Mouse (Mus musculus): ENCODE measurements around the gene Dennd1c. TPM values are rescaled to one million over a fixed set of nuclear protein-coding genes. Genes with fewer than 3 reads are reported as not detected.
A peak's percentile ranks its signal among the peaks of the same experiment; 100 is the strongest.

Gene Dennd1c
- polyA plus RNA-seq, 1 experiment = not detected

- Histone ChIP-seq H3K79me2 (ENCODE audit: control insufficient read depth, insufficient read depth) (peaks cover 19% of the 10 kb centered on the region), H3ac (ENCODE audit: control insufficient read depth, insufficient read length, low read depth) (no peak overlapping the region), H3K36me3 (ENCODE audit: control insufficient read depth, insufficient read depth) (no peaks in the 10 kb centered on the region), H3K4me3 (ENCODE audit: insufficient read depth, poor library complexity, severe bottlenecking) (no peak overlapping the region), H3K27me3 (ENCODE audit: control insufficient read depth, insufficient read depth, insufficient read length) (no peaks in the 10 kb centered on the region), H3K79me3 (ENCODE audit: low read depth) (peaks cover 8% of the 10 kb centered on the region)
- TF ChIP-seq USF1 (IDR thresholded peaks at IDR 0.05; ENCODE audit: low read depth) (no peak), MAX (IDR thresholded peaks at IDR 0.05) (no peak), MYOD1 (IDR thresholded peaks at IDR 0.05; ENCODE audit: control insufficient read depth, insufficient read length, low read depth) (no peak), FOSL1 (IDR thresholded peaks at IDR 0.05; ENCODE audit: insufficient read depth, low read length, poor library complexity, severe bottlenecking) (no peak), CTCF (IDR thresholded peaks at IDR 0.05; ENCODE audit: control insufficient read depth, insufficient read depth, insufficient read length) (no peak), CEBPB (IDR thresholded peaks at IDR 0.05; ENCODE audit: low read depth) (no peak), MYOG (IDR thresholded peaks at IDR 0.05; ENCODE audit: control insufficient read depth, extremely low read depth, insufficient read length) (no peak)
Measured at GRCm38 (mm10) chr17:57102276-57102675, 24.0 kb upstream of the Dennd1c start.

GRCm38 (mm10) chr17:57099629-57100325, 21.5 kb upstream of the Dennd1c start:
- Histone ChIP-seq H3K79me3 (ENCODE audit: low read depth) (no peaks in the 10 kb centered on the region), H3K36me3 (ENCODE audit: control insufficient read depth, insufficient read depth) (no peaks in the 10 kb centered on the region), H3ac (ENCODE audit: control insufficient read depth, insufficient read length, low read depth) (no peak overlapping the region), H3K79me2 (ENCODE audit: control insufficient read depth, insufficient read depth) (no peaks in the 10 kb centered on the region), H3K4me3 (ENCODE audit: insufficient read depth, poor library complexity, severe bottlenecking) (no peak overlapping the region), H3K27me3 (ENCODE audit: control insufficient read depth, insufficient read depth, insufficient read length) (no peaks in the 10 kb centered on the region)
- TF ChIP-seq USF1 (IDR thresholded peaks at IDR 0.05; ENCODE audit: low read depth) (no peak), MYOD1 (IDR thresholded peaks at IDR 0.05; ENCODE audit: control insufficient read depth, insufficient read length, low read depth) (no peak), CTCF (IDR thresholded peaks at IDR 0.05; ENCODE audit: control insufficient read depth, insufficient read depth, insufficient read length) (no peak), MAX (IDR thresholded peaks at IDR 0.05) (no peak)

- H3K79me3 ChIP-seq (ENCODE audit: low read depth) = no peaks in the 10 kb centered on the region
- no peak overlapping the region for H3K4me3 ChIP-seq (ENCODE audit: insufficient read depth, poor library complexity, severe bottlenecking)
- TF ChIP-seq CEBPB (IDR thresholded peaks at IDR 0.05; ENCODE audit: low read depth) (no peak), USF1 (IDR thresholded peaks at IDR 0.05; ENCODE audit: low read depth) (no peak), MYOD1 (IDR thresholded peaks at IDR 0.05; ENCODE audit: control insufficient read depth, insufficient read length, low read depth) (no peak), CTCF (IDR thresholded peaks at IDR 0.05; ENCODE audit: control insufficient read depth, insufficient read depth, insufficient read length) (no peak), FOSL1 (IDR thresholded peaks at IDR 0.05; ENCODE audit: insufficient read depth, low read length, poor library complexity, severe bottlenecking) (no peak)
- H3ac ChIP-seq (ENCODE audit: control insufficient read depth, insufficient read length, low read depth) = no peak overlapping the region
- no peaks in the 10 kb centered on the region for H3K27me3 ChIP-seq (ENCODE audit: control insufficient read depth, insufficient read depth, insufficient read length)
- H3K79me2 ChIP-seq (ENCODE audit: control insufficient read depth, insufficient read depth) = no peaks in the 10 kb centered on the region
- H3K36me3 ChIP-seq (ENCODE audit: control insufficient read depth, insufficient read depth) = no peaks in the 10 kb centered on the region
Measured at GRCm38 (mm10) chr17:57098321-57098720, 20.0 kb upstream of the Dennd1c start.

- no peak overlapping the region for H3K4me3 ChIP-seq (ENCODE audit: insufficient read depth, poor library complexity, severe bottlenecking)
- no peak overlapping the region for H3ac ChIP-seq (ENCODE audit: control insufficient read depth, insufficient read length, low read depth)
- H3K79me2 ChIP-seq (ENCODE audit: control insufficient read depth, insufficient read depth) = no peaks in the 10 kb centered on the region
- TF ChIP-seq CTCF (IDR thresholded peaks at IDR 0.05; ENCODE audit: control insufficient read depth, insufficient read depth, insufficient read length) = peak; percentile 90
- TF ChIP-seq FOSL1 (IDR thresholded peaks at IDR 0.05; ENCODE audit: insufficient read depth, low read length, poor library complexity, severe bottlenecking) = no peak
- TF ChIP-seq USF1 (IDR thresholded peaks at IDR 0.05; ENCODE audit: low read depth) = no peak
- no peaks in the 10 kb centered on the region for H3K36me3 ChIP-seq (ENCODE audit: control insufficient read depth, insufficient read depth)
- H3K79me3 ChIP-seq (ENCODE audit: low read depth) = no peaks in the 10 kb centered on the region
- H3K27me3 ChIP-seq (ENCODE audit: control insufficient read depth, insufficient read depth, insufficient read length) = no peaks in the 10 kb centered on the region
Measured at GRCm38 (mm10) chr17:57096623-57096920, 18.3 kb upstream of the Dennd1c start.

GRCm38 (mm10) chr17:57095855-57096622, 17.7 kb upstream of the Dennd1c start:
- H3K79me2 ChIP-seq (ENCODE audit: control insufficient read depth, insufficient read depth) = no peaks in the 10 kb centered on the region
- no peak for TF ChIP-seq MYOG (IDR thresholded peaks at IDR 0.05; ENCODE audit: control insufficient read depth, extremely low read depth, insufficient read length)
- H3K4me3 ChIP-seq (ENCODE audit: insufficient read depth, poor library complexity, severe bottlenecking) = no peak overlapping the region

GRCm38 (mm10) chr17:57094222-57094621, 15.9 kb upstream of the Dennd1c start:
- Histone ChIP-seq H3K79me2 (ENCODE audit: control insufficient read depth, insufficient read depth) (no peaks in the 10 kb centered on the region), H3ac (ENCODE audit: control insufficient read depth, insufficient read length, low read depth) (no peak overlapping the region), H3K79me3 (ENCODE audit: low read depth) (no peaks in the 10 kb centered on the region), H3K36me3 (ENCODE audit: control insufficient read depth, insufficient read depth) (no peaks in the 10 kb centered on the region), H3K27me3 (ENCODE audit: control insufficient read depth, insufficient read depth, insufficient read length) (peaks cover 4% of the 10 kb centered on the region), H3K4me3 (ENCODE audit: insufficient read depth, poor library complexity, severe bottlenecking) (no peak overlapping the region)
- TF ChIP-seq CEBPB (IDR thresholded peaks at IDR 0.05; ENCODE audit: low read depth) (no peak), MAX (IDR thresholded peaks at IDR 0.05) (no peak), FOSL1 (IDR thresholded peaks at IDR 0.05; ENCODE audit: insufficient read depth, low read length, poor library complexity, severe bottlenecking) (no peak), MYOD1 (IDR thresholded peaks at IDR 0.05; ENCODE audit: control insufficient read depth, insufficient read length, low read depth) (no peak), MYOG (IDR thresholded peaks at IDR 0.05; ENCODE audit: control insufficient read depth, extremely low read depth, insufficient read length) (no peak), USF1 (IDR thresholded peaks at IDR 0.05; ENCODE audit: low read depth) (no peak), CTCF (IDR thresholded peaks at IDR 0.05; ENCODE audit: control insufficient read depth, insufficient read depth, insufficient read length) (no peak)

More at GRCm38 (mm10) chr17:57095855-57096622, 17.7 kb upstream of the Dennd1c start:
- Histone ChIP-seq H3K79me3 (ENCODE audit: low read depth) (no peaks in the 10 kb centered on the region), H3K36me3 (ENCODE audit: control insufficient read depth, insufficient read depth) (no peaks in the 10 kb centered on the region), H3K27me3 (ENCODE audit: control insufficient read depth, insufficient read depth, insufficient read length) (no peaks in the 10 kb centered on the region), H3ac (ENCODE audit: control insufficient read depth, insufficient read length, low read depth) (no peak overlapping the region)

Measured in C2C12 (cell line).